Mouse (Mus musculus) telencephalon, adult 2 months (tissue): ENCODE data around the gene Efnb3.

Experiments
- DNase-seq: peaks from one replicate; pipeline ENCODE4 v3.0.0-alpha.2; 2011; ENCODE audit warnings: low read depth, low spot score

The Efnb3 gene

GRCm38 (mm10) chr11:69513840-69514239, 46.2 kb downstream of the Efnb3 start:
- DNase-seq, result peak; percentile 71

- no peak for DNase-seq
Measured at GRCm38 (mm10) chr11:69510796-69511496, 49.1 kb downstream of the Efnb3 start.
